Mouse (Mus musculus) monocyte, adult 5-6 weeks (primary cell): ENCODE results near the gene Sec14l3. TPM values are rescaled to one million over a fixed set of nuclear protein-coding genes. Genes with fewer than 3 reads are reported as not detected.

Experiments
- ATAC-seq: fragments of 153-309, 156-312 bp; replicated peaks from 2 replicates; pipeline ENCODE4 v1.8.0; 2017; ENCODE audit warnings: mild to moderate bottlenecking; ENCODE audit not compliant: low TSS enrichment, insufficient number of reproducible peaks, severe bottlenecking, poor library complexity, low FRiP score
- total RNA-seq: library from RNA; stranded (forward); fragments of 200-1000, 200-491, 200-594 nt; gene quantifications from 3 replicates; pipeline ENCODE4 v1.2.3, GENCODE M21; 2017

Sec14l3 gene
- total RNA-seq, 1 experiment from 2014 or later, result not detected

DNA sequence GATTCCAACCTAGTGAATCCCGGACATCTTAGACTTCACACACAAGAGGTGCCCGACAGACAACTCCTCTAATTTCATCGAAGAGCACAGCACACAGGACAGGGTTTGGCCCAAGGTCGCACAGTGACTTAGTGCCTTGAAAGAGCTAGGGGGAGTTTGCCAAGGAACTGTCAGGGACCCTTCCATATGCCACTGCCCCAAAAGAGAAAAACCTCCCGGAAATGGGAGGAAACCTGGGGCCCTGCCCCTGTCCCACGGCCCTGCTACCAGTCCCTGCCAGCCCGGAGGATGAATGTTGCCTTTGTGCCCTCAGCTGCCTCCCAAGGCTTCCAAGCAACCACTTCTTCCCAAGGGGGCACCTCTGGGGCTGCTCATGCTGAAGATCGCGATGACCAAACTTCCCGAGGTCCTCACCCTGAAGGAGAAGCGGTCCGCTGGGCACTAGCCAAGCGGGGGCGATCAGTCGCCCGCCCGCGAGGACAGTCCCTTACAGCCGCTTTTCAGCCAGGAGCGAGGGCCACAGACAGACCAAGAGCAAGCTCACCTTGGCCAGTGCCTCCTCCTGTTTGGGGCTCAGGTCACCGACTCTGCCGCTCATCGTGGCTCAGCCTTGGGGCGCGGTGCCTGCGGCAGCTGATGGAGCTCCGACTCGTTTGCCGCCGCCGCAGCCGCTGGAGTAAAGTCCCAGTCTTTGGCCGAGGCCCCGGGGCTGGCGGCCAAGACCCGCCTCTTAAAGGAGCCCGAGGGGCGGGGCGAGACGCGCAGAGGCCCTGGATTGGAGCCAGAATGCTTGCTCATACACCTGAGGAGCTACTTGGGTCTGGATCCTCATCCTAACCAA, 53.7 kb downstream of the Sec14l3 start:
- ATAC-seq, result no peak

DNA sequence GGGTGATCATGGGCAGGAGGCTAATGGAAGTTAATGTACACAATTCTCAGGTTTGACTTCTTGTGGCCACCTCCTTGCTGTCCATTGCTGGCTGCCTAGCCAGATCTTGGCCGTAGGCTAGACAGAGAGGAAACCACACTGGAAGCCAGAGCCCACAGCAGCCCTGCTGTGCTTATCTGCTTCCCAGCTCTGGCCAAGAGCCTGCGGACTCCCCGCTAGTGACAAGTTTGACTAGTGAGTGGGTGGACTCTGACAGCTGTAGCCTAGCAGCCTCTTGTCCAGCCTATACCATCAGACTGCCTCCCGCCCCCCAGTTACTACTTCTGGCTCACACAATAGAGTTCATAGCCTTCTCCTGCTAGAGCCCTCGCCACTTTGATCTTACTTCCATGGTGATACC, 55.0 kb downstream of the Sec14l3 start:
- ATAC-seq, result no peak

DNA sequence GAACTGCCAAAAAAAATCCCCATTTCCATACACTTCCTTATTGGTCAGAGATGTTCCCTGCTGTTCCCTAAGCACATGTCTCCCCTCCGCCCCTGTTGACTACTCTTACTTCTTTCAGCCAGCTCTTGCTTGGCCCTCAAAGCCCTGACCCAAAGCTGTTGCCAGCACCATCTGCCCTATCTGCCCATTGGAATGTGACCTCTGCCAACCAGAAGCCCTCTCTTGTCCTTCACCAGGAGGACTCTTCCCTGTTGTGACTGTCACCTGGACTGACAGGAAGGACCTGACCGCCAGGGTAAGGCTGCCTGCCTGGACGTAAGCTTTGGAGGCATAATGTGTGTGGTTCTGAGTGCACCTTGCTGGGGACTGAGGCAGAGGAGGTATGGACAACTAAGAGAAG, 57.0 kb downstream of the Sec14l3 start:
- ATAC-seq, result no peak

DNA sequence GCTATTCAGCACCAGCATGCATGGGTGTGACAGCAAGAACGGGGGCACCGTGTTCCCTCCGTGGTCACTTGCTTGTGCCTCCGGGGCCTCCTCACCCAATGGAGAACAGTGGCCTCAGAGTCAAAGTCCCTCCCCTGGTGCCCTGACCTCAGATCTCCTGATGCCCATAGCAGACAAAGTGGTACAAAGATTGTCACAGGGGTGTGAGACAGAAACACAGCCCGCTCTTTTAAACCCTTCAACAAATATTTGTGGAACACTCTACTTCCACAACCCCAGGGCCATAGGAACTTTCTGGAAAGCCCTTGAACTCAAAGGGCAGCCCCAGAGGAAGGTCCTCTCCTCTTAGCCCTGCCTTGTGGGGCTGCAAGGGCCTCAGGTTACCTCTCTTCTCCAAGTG, 57.6 kb downstream of the Sec14l3 start:
- no peak for ATAC-seq

DNA sequence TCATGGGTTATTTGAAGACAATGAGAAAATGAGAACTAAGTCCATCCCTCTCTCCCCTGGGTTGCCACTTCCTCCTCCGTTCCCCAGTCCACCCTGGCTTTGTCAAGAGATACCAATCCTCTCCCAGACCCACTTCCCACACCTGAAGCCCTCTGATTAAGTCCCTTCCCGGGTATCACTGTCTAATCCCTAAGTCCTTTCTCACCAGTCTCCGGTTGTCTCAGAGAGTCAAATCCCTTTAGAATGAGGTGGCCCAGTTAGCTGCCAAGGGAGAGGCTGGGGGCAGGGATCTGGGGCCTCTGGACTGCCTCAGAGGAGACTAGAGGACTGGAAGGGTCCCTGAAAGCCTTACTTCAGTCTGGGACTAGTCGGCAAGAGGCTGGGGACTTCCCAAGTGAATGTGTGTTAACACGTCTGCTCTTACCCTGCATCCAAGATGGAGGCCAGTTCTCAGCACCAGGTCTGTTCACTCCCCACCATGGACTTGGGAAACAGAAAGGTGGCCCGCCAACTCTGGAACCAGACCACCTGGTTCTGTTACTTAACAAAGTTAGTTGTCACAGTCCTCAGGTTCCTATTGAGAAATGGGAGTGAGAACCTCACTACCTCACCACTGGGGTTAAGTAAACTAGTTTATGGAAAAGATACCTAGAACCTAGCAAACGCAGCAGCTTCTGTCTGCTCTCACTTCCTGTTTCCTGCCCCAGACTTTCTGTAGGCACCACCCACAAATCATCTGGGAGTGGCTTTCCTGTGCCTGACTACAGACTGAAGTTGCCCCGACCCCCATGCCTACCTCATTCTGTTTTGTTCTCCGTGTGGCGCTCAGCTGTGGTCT, 58.3 kb downstream of the Sec14l3 start, which contains the start of gene Sec14l2:
TSS of gene Sec14l2 (minus strand) at position 674 of the 838 bp plus-strand sequence.
- ATAC-seq, result peak; percentile 44

DNA sequence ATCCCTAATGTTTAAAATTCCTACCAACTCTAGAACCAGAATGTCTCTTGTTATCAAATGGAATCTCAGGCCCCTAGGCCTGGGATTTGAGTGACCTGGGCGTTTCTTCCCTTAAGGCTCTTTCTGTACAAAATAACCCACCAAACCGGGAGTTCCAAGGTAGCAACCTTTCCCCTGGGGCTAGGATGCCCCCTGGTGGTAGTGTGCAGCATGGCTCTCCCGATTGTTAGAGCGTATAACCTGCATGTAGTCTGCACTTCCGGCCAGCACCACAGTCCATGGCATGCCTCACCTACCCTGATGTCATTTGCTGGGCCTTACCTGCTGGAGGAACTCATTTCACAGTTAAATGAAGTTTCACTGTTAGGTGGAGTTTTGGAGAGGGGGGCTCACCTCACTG, 59.3 kb downstream of the Sec14l3 start:
- 0 out of 2 replicates have a peak, but pooled peaks have one; percentile 33 for ATAC-seq

DNA sequence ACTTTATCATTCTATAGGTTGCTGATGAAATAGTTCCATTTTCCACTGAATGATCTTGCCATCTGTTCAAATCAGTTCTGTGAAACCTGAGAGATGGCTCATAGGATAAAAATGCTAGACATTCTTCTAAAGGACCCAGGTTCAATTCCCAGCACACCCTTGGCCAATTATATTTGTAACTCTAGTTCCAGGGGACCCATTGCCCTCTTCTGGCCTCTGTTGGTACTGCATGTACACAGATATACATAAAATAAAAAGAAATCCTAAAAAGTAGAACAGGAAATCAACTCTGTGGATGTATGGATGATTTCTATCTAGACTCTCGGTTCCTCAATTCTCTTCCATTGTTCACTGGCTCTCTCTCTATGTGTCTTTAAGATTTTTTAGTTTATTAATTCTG, 62.4 kb downstream of the Sec14l3 start:
- ATAC-seq, result no peak

Other genes starting within 250 kb of the Sec14l3 start
- not detected in 3 replicates for gene Osbp2, start 200.9 kb upstream of the Sec14l3 start, total RNA-seq
- gene 4921536K21Rik, start 169.7 kb upstream of the Sec14l3 start, total RNA-seq, result not detected in 3 replicates
- gene Dusp18, start 169.6 kb upstream of the Sec14l3 start, total RNA-seq, result 0.29 to 1.8 TPM (median 0.57 TPM) in 3 replicates
- 7.2 to 8.1 TPM (median 7.8 TPM) in 3 replicates for gene Slc35e4, start 150.2 kb upstream of the Sec14l3 start, total RNA-seq
- gene Tcn2, start 132.7 kb upstream of the Sec14l3 start, total RNA-seq, result 35.6 to 51.2 TPM (median 43.7 TPM) in 3 replicates
- 66.0 to 68.7 TPM (median 66.2 TPM) in 3 replicates for gene Pes1, start 100.9 kb upstream of the Sec14l3 start, total RNA-seq
- gene 4930556J24Rik, start 88.1 kb upstream of the Sec14l3 start, total RNA-seq, result not detected in 3 replicates
- gene Gal3st1, start 81.2 kb upstream of the Sec14l3 start, total RNA-seq, result 0.48 TPM in 1 of 3 replicates, not detected in the others
- not detected in 3 replicates for gene Sec14l4, start 33.4 kb upstream of the Sec14l3 start, total RNA-seq
- gene Mtfp1, start 30.6 kb downstream of the Sec14l3 start, total RNA-seq, result 1.4 TPM in 1 of 3 replicates, not detected in the others
- 1.6 TPM in 1 of 3 replicates, not detected in the others for gene Sec14l2, start 58.6 kb downstream of the Sec14l3 start, total RNA-seq
- 24.5 to 32.4 TPM (median 30.3 TPM) in 3 replicates for gene Rnf215, start 70.4 kb downstream of the Sec14l3 start, total RNA-seq
- 1.3 to 9.2 TPM (median 1.4 TPM) in 3 replicates for gene Ccdc157, start 95.5 kb downstream of the Sec14l3 start, total RNA-seq
- 14.2 to 26.6 TPM (median 15.3 TPM) in 3 replicates for gene Sf3a1, start 95.5 kb downstream of the Sec14l3 start, total RNA-seq
- gene Tbc1d10a, start 121.9 kb downstream of the Sec14l3 start, total RNA-seq, result 9.5 to 17.6 TPM (median 16.9 TPM) in 3 replicates
- 0.64 to 8.6 TPM (median 2.4 TPM) in 3 replicates for gene Castor1, start 153.4 kb downstream of the Sec14l3 start, total RNA-seq
- 75.5 to 155 TPM (median 106 TPM) in 3 replicates for gene Osm, start 171.6 kb downstream of the Sec14l3 start, total RNA-seq
- 0.29 to 1.1 TPM (median 0.32 TPM) in 3 replicates for gene Lif, start 192.7 kb downstream of the Sec14l3 start, total RNA-seq